Mouse (Mus musculus) embryo, embryonic 10 days (tissue): ENCODE results near the gene Hnrnph2.

ENCODE experiments used
- DNase-seq: peaks from one replicate; pipeline ENCODE4 v3.0.0-alpha.2; 2015; ENCODE audit warnings: low spot score

Gene Hnrnph2

DNA sequence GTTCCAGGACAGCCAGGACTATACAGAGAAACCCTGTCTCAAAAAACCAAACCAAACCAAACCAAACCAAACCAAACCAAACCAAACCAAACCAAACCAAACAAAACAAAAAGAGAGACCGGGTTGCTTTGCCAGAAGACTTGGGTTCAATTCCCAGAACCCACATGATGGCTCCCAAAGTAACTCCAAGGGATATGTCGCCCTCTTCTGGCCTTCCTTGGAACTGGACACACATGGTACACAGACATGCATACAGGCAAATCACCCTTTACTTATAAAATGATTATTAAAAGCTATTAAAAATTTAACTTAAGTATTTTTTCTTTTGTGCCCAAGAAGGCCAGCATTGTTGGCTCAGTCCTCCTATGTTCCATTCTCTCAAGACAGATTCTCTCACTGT is 13.3 kb downstream of the Hnrnph2 start:
- DNase-seq: no peak

DNA sequence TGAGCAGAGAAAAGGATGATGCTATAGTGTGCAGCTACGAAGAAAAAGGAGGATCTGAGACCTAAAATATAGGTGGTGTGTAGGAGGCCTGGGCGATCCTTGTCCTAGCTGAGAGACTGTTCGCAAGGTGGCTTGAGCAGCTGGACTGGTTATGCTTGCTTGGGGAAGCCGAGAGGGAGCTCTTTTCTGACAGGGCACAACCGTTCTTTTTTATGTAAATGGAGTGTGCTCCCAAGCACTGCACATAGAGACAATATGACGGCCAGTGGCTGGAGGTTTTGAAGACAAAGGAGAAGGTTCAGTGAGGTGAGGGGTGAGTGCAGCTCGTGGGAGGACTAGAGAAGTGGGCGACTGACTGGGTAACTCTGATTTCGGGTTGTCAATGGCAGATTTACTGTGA is 18.7 kb downstream of the Hnrnph2 start:
- DNase-seq: peak; percentile 21

DNA sequence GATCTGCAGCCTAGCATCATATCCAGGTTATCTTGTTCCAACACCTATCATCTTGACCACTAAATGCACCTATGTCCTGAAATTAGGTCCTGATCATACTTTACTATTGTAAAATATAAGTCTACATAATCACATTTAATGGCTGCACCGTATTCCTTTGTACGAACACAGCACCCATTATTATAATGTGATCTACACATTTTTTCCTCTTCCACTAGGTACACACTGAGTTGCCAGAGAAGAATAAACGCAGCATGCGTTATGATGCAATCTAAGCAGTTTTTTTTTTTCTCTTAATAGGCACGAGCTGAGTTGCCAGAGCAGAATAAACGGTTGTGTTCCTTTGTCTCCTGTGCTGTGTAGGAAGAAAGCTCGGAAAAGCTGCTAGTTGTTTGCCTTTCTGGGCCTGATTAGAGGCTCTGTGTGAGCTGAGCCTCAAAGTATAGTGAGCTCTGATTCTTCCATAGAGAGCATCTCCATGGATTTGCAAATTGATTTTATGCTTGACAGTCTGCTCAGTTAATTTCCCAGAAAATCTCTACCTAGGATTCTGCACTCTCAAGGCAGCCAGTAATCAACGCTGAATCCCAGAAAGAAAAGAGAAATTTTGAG is 19.4 kb downstream of the Hnrnph2 start:
- DNase-seq: peak; percentile 24

DNA sequence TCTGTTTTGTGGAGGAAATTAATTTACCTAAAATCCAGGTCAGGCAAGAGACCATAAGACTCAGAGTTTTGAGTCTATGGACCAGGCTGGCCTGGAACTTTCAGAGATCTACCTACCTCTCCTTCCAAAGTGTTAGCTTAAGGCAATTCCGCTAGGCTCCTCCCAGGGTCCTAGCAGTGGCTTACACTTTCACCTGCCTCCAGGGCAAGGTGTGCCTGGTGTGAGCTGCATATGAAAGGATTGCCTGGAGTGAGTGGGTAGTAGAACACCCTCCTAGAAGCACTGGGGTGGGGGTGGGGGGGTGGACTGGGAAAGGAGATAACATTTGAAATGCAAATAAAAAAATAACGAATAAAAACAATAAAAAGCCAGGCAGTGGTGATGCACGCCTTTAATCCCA is 20.7 kb downstream of the Hnrnph2 start:
- DNase-seq: no peak

DNA sequence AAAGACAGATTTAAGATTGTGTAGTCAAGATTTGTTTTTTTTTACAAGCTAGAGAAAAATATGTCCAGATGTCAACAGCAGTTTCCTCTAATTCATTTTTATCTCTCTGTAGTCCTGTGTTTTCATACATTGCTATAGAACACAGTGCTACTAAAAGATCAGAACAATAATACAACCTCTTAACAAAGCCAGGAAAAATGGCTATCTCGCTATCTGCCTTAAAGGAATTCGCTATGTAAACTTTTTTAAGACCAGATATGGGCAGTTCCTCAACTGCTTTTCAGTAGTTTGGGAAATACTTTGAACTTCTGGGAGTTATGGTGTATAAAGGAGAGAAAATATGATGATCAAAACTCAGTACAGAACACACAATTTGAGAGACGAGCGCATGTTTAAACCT is 22.4 kb downstream of the Hnrnph2 start:
- no peak for DNase-seq

DNA sequence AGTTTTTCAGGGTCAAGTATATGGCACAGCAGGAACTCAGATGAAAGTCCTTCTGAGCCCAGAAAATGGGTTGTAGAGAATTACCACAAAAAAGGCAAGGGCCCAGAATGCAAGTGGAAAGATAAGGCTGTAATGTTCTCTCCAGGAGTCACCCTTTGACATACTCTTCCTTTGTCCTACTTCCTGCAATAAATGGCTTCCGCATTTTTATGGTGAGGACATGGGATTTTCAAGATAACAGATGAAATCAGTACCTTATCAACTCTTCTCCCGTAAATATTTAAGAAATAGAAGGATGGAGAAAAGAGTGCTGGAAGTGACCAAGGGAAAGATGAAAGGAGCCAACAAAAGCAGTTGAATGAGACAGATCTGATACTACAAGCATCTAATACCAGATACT is 27.2 kb downstream of the Hnrnph2 start:
- no peak for DNase-seq

DNA sequence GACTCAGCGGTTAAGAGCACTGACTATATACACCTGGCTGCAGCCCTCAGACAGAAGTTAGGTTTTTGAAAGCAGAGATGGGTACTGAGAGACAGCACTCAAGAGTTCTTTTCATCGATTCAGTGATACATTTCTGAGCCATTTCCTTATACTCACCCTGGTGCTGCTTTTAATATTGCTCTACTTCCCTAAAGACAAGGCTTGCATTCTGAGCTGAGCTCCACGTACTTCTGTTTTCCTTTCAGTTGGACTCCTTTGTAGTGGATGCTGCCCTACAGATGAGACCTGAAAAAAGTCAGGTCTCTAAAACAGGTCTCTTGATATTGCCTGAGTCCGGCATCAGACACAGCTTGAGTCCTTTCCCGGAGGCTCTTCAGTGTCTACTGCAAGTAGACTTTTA is 31.7 kb downstream of the Hnrnph2 start:
- no peak for DNase-seq

DNA sequence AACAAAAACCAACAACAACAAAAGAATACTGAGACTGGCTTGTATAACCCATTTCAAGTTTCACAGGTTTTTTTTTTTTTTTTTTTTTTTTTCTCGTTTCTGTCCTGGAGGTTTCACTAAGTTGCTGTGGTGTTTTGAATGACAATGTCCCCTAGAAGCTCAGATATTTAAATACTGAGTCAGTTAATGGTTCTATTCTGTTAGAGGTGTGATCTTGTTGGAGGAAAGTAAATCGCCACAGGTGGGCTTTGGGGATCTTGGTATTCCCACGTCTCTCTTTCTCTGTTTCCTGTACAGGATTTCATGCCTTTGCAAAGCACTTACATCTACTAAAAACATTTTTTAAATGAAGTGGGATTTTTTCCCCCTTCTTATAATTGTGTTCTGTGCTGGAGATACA is 34.1 kb downstream of the Hnrnph2 start:
- DNase-seq: no peak

DNA sequence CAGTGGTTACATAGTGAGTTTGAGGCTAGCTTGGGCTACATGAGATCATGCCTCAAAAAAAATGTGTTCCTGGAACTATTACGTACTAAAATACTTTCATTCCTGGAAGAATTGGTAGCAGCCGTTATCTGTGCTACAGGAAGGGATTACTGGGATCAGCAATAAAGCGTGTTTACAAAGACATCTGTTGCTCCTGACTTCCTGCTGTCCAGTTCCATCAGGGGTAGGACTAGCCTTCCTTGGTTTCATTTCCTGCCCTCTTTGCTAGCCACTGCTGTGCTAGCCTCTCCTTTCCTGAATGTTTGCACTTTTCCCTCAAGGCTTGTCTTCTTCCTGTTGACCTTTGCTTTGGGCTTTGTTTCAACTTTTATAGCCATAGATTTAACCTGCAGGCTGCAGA is 34.9 kb downstream of the Hnrnph2 start:
- DNase-seq: no peak

DNA sequence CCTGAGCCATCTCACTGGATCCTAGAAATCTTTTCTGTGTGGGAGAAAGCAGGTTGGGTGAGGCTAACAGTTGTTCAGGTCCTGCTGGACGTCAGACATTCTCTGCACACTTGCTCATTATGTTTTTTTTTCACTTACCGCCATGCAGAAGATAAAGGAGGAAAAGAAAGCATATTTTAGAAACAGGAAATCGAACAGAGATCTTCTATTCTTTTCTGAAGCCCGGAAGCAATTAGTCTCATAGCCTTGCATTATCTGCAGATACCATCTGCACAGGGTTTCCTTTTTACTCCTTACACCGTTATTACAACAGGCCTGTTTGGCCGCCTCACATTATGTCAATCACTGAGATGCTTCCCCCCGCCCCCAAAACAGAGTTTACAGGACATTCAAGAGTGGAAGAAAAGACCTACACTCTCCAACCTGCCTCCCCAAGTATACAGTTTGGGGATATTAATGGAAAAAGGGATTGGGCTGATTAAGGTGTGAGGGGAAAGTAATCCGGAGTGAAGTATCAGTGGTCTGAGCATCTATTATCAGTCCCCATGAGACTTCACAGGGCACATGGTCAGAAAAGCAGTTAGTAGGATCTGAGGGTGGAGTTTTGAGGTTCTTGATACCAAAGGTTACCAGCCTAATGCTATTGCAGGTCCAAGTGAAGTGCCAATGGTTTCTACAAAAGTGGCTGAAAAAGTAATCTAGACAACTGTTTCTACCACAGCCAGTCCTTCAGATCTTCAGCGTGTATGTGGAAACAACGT is 40.2 kb downstream of the Hnrnph2 start:
- DNase-seq: no peak

DNA sequence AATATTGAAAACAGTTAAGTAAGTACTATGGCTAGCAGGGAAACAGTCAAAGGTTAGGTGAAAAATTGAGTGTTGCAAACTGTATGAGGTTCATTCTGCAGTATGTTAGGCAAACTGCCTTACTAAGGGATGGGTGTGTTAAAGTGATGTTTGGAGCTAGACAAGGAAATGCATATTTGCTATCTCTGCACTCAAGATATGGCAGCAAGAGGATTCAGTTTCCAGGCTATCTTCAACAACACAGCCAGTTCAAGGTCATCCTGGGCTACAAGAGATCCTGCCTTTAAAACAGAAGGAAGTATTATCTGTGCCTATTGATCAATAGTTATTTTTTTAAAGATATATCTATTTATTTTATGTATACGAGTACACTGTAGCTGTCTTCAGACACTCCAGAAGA is 45.4 kb downstream of the Hnrnph2 start:
- DNase-seq: no peak

DNA sequence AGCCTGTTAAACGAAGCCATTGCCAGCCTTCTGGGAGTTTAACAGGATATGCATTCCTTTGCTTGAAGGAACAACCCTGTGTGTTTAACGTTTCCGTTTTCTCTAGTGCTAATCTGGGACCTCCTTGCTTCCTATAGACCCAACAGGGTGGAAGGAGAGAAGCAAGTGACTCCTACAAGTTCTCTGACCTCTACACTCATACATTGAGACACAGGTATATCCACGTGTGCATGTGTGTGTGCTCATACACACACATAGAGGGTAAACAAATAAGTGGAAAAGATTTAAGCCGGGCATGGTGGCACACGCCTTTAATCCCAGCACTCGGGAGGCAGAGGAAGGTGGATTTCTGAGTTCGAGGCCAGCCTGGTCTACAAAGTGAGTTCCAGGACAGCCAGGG is 46.4 kb downstream of the Hnrnph2 start:
- DNase-seq: no peak

DNA sequence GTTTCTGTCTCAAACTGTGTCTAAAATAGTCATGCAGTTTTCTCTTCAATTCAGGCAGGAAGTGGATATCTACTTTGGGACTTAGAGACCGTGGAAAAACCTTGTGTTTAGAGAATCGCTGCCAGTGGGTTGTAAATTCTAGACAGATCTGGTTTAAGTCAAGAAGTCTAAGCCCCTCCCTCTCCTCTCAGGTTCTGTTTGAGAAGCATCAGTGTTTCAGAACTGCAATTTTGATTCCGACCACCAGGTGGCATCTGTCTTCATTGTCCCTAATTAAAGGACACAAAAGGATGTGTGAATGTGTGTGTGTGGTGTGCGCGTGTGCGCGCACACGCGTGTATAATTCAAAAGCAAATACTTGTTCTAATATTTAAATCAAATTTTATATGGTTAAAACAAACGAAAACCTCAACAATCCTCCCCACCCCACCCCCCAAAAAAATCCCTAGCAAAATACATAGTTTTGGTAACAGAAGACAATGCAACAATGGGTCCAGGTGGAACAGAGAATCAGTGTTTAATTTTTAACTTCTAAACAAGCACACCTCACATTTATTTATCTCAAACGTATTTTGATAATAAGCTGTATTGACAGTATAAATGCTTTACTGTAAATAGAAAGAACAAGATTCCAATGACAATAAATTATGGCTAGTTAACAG is 47.2 kb downstream of the Hnrnph2 start:
- peak; percentile 89 for DNase-seq

DNA sequence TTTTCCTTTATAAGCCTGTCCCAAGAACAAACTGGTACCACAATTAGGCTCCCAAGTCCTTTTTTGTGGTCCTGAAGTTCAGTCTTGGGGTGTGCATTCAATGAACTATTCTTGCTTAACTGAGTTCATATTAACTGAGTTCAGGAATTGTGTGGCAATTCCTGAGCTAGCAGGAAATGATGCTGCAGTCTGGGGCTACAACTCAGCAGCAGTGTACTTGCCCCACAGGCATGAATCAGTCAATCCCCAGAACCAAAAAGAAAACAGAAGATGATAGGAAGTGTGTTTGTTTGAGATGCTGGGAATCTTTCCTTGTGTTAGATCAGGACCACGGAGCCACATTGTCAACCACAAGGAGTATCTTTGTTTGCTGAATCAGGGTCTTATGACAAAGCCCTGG is 51.1 kb downstream of the Hnrnph2 start:
- no peak for DNase-seq
